Mouse (Mus musculus) heart, embryonic 14.5 days (tissue): Measurements from ENCODE around the gene H2-Q1. TPM values are rescaled to one million over a fixed set of nuclear protein-coding genes. Genes with fewer than 3 reads are reported as not detected.
"Not testable (repeated sequence)": the region's sequence is repeated elsewhere in the genome, so short reads cannot be mapped to it uniquely, and the experiment has no call there.

Source experiments
- ATAC-seq: fragments of 200-750 bp; cut with Nextera tagmentation; 2 replicates; pipeline ENCODE4 v1.8.0; 2017; ENCODE audit warnings: low read depth, moderate TSS enrichment; ENCODE audit not compliant: insufficient number of reproducible peaks, insufficient read depth, low FRiP score
- H3K27ac ChIP-seq, 2 experiments: fragments of 200-500 bp in 1 of 2; fragments of 300-500 bp in 1 of 2; sonication (generic) in 1 of 2; replicated peaks in 1 of 2; 2 replicates each; pipeline ENCODE4 v1.5.1; 2012 to 2014; ENCODE audit warnings: low read depth in 2 of 2, low read length in 2 of 2, control low read depth in 1 of 2, mild to moderate bottlenecking in 1 of 2, mixed read lengths in 1 of 2; ENCODE audit not compliant: control insufficient read depth in 1 of 2, insufficient read depth in 1 of 2
- H3K27me3 ChIP-seq: fragments of 300-500 bp; sonication (generic); 2 replicates; pipeline ENCODE4 v1.6.1; 2014; ENCODE audit warnings: mild to moderate bottlenecking, low read length, control low read depth; ENCODE audit not compliant: control insufficient read depth, insufficient read depth
- H3K36me3 ChIP-seq: fragments of 300-500 bp; sonication (generic); 2 replicates; pipeline ENCODE4 v1.6.1; 2014; ENCODE audit warnings: mild to moderate bottlenecking, control low read depth, low read length, mixed read lengths; ENCODE audit not compliant: control insufficient read depth, insufficient read depth
- H3K4me1 ChIP-seq, 2 experiments: fragments of 200-500 bp in 1 of 2; fragments of 300-500 bp in 1 of 2; sonication (generic) in 1 of 2; 2 replicates each; pipeline ENCODE4 v1.6.1; 2012 to 2014; ENCODE audit warnings: low read length in 2 of 2, control low read depth in 1 of 2, mixed read lengths in 1 of 2; ENCODE audit not compliant: control insufficient read depth in 2 of 2, insufficient read depth in 2 of 2
- H3K4me2 ChIP-seq: fragments of 300-500 bp; sonication (generic); 2 replicates; pipeline ENCODE4 v1.6.1; 2014; ENCODE audit warnings: mild to moderate bottlenecking, low read length
- H3K4me3 ChIP-seq, 2 experiments: fragments of 200-500 bp in 1 of 2; fragments of 300-500 bp in 1 of 2; sonication (generic) in 1 of 2; 2 replicates each; pipeline ENCODE4 v1.5.1; 2012 to 2014; ENCODE audit warnings: low read length in 2 of 2, mild to moderate bottlenecking in 2 of 2, control low read depth in 1 of 2, low read depth in 1 of 2, moderate library complexity in 1 of 2; ENCODE audit not compliant: control insufficient read depth in 1 of 2, insufficient read depth in 1 of 2
- H3K9ac ChIP-seq: fragments of 300-500 bp; sonication (generic); 2 replicates; pipeline ENCODE4 v1.6.1; 2014; ENCODE audit warnings: mild to moderate bottlenecking, low read length
- H3K9me3 ChIP-seq: fragments of 300-500 bp; sonication (generic); 2 replicates; pipeline ENCODE4 v1.6.1; 2016; ENCODE audit warnings: low read length, control low read depth; ENCODE audit not compliant: control insufficient read depth
- WGBS: fragments of 180-500 bp; shearing (Covaris S2); extraction: QIAGEN DNeasy Blood & Tissue Kit; methylation state at CpG from one replicate; pipeline ENCODE4 v1.1.7; 2014; 5-methylcytosine and 5-hydroxymethylcytosine counted together
- polyA plus RNA-seq: library from polyadenylated mRNA; unstranded; fragments of >200 nt; fragmentation: Nextera tagmentation; extraction: Ambion mirVana; gene quantifications from 2 replicates; pipeline ENCODE4 v1.2.1, GENCODE M21; 2014

H2-Q1 gene
- polyA plus RNA-seq, 1 experiment from 2014 or later, result 0.08 TPM

GRCm38 (mm10) chr17:35304921-35305320 lies 15.3 kb upstream of the H2-Q1 start:
- H3K27ac ChIP-seq, H3K9me3 ChIP-seq, H3K4me3 ChIP-seq, H3K4me2 ChIP-seq, H3K9ac ChIP-seq, H3K36me3 ChIP-seq, H3K27me3 ChIP-seq, ATAC-seq, H3K4me1 ChIP-seq: not testable (repeated sequence)
- 72% methylated on average over 7 of the region's 8 CpGs for WGBS

- Histone ChIP-seq H3K36me3 (no peaks in the 10 kb centered on the region), H3K4me1 (peaks cover 2 to 3% of the 10 kb centered on the region in 2 experiments; a peak in 2 of 4 replicates), H3K4me2 (no peak overlapping the region), H3K9ac (no peak overlapping the region), H3K27me3 (peaks cover 17% of the 10 kb centered on the region), H3K27ac (no peak overlapping the region), H3K4me3 (no peak overlapping the region), H3K9me3 (no peaks in the 10 kb centered on the region)
- ATAC-seq, result no peak
Observed at GRCm38 (mm10) chr17:35318671-35319070, 1.5 kb upstream of the H2-Q1 start.

- H3K27ac ChIP-seq, H3K9ac ChIP-seq, ATAC-seq, H3K4me1 ChIP-seq, H3K9me3 ChIP-seq, H3K4me3 ChIP-seq, H3K4me2 ChIP-seq, H3K36me3 ChIP-seq: not testable (repeated sequence)
- 50% methylated on average over 1 of the region's 1 CpGs for WGBS
- peaks cover 16% of the 10 kb centered on the region for H3K27me3 ChIP-seq
Observed at GRCm38 (mm10) chr17:35325124-35325523, 4.9 kb downstream of the H2-Q1 start.

- not testable (repeated sequence) for H3K9ac ChIP-seq, H3K4me1 ChIP-seq, H3K4me3 ChIP-seq, H3K36me3 ChIP-seq, H3K4me2 ChIP-seq, H3K9me3 ChIP-seq, H3K27ac ChIP-seq, ATAC-seq, H3K27me3 ChIP-seq
Observed at GRCm38 (mm10) chr17:35326000-35326399, 5.8 kb downstream of the H2-Q1 start.

GRCm38 (mm10) chr17:35329714-35330113 lies 9.5 kb downstream of the H2-Q1 start:
- not testable (repeated sequence) for H3K9ac ChIP-seq, H3K4me2 ChIP-seq, H3K4me1 ChIP-seq, H3K9me3 ChIP-seq, H3K36me3 ChIP-seq, H3K27ac ChIP-seq, H3K4me3 ChIP-seq, H3K27me3 ChIP-seq, ATAC-seq
- 49% methylated on average over 3 of the region's 3 CpGs for WGBS

- not testable (repeated sequence) for H3K36me3 ChIP-seq, ATAC-seq, H3K4me2 ChIP-seq, H3K27ac ChIP-seq, H3K9me3 ChIP-seq, H3K4me3 ChIP-seq, H3K4me1 ChIP-seq, H3K27me3 ChIP-seq, H3K9ac ChIP-seq
- WGBS, result 55% methylated on average over 6 of the region's 6 CpGs
Observed at GRCm38 (mm10) chr17:35331546-35331945, 11.3 kb downstream of the H2-Q1 start.

GRCm38 (mm10) chr17:35342071-35342671 lies 22.0 kb downstream of the H2-Q1 start, which contains the start of gene H2-Q2:
Gene H2-Q2, plus strand, starts transcription at chr17:35342242.
- no peaks in the 10 kb centered on the region for H3K9me3 ChIP-seq
- peak within 1 kb of the TSS; percentile 45 to 47 for H3K4me3 ChIP-seq
- H3K27ac ChIP-seq, result no peak within 1 kb of the TSS
- peak within 1 kb of the TSS; percentile 83 for H3K4me2 ChIP-seq
- peaks cover 7 to 10% of the 10 kb centered on the region in 2 experiments; a peak in 3 of 4 replicates for H3K4me1 ChIP-seq
- H3K36me3 ChIP-seq, result no peaks in the 10 kb centered on the region
- H3K27me3 ChIP-seq, result peaks cover 40% of the 10 kb centered on the region
- 3% methylated on average over 40 of the region's 40 CpGs for WGBS
- ATAC-seq, result no peak
- H3K9ac ChIP-seq, result peak within 1 kb of the TSS; percentile 38; the same call in 1 of the 2 replicates
